Mouse (Mus musculus): ENCODE measurements around the gene Mtmr10. TPM values are rescaled to one million over a fixed set of nuclear protein-coding genes. Genes with fewer than 3 reads are reported as not detected.

The Mtmr10 gene
- polyA plus RNA-seq, 1 experiment from 2014 or later: 17.7 TPM

DNA sequence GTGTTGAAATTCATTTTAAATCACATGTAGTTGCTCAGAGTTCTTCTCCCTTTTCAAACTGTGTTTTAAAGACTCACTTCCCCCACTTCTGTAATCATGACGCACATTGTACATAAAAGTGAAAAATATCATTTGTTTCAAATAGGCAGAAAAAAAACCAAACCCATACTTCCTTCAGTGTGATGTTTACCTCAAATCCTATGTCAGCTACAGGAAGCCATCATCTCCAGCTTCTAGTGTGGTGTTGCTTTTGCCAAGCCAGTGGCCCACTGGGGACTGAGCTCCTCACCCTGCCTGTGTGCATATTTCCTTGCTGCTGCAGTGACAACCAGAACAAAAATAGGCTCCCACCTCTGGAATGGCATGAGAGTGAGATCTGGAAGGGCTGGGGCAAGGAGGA, 39.1 kb upstream of the Mtmr10 start:
- Histone ChIP-seq H3K27me3 (ENCODE audit: control insufficient read depth, insufficient read depth, low read length) (no peaks in the 10 kb centered on the region), H3K9ac (ENCODE audit: low read length) (no peak overlapping the region), H3K36me3 (ENCODE audit: control insufficient read depth, insufficient read depth, low read length) (no peaks in the 10 kb centered on the region), H3K4me1 (ENCODE audit: control insufficient read depth, insufficient read depth, low read length) (0 out of 2 replicates have a peak, but pooled peaks cover 2% of the 10 kb centered on the region), H3K4me3 (ENCODE audit: low read depth, low read length) (no peak overlapping the region), H3K4me2 (no peak overlapping the region), H3K9me3 (ENCODE audit: control insufficient read depth, low read length) (no peaks in the 10 kb centered on the region), H3K27ac (ENCODE audit: low read depth, low read length) (no peak overlapping the region)
- ATAC-seq (ENCODE audit: low FRiP score) (no peak), DNase-seq (ENCODE audit: low spot score, missing footprints) (no peak)
- WGBS: 95% methylated on average over 1 of the region's 1 CpGs

DNA sequence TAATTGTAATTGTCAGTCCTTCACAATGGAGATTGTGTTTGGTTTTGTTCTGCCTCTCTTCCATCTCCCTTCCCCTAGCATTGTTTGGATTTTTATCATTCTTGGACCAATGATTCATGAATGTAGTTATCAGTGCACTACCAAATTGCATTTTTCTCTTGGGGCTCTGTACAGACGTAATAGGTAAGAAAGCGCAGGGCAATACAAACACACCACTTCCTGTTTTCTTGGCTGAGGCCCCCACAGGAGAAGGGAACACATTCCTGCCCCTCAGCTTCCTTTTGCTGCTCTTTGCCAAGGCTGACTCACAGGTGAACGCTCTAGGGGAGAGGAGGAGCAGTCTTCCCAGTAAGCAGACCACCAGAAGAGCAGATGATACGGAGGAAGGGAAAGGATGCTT, 37.7 kb upstream of the Mtmr10 start:
- Histone ChIP-seq H3K27ac (ENCODE audit: low read depth, low read length) (no peak overlapping the region), H3K9me3 (ENCODE audit: control insufficient read depth, low read length) (no peaks in the 10 kb centered on the region), H3K4me1 (ENCODE audit: control insufficient read depth, insufficient read depth, low read length) (0 out of 2 replicates have a peak, but pooled peaks cover 2% of the 10 kb centered on the region), H3K36me3 (ENCODE audit: control insufficient read depth, insufficient read depth, low read length) (no peaks in the 10 kb centered on the region), H3K9ac (ENCODE audit: low read length) (no peak overlapping the region), H3K4me3 (ENCODE audit: low read depth, low read length) (no peak overlapping the region), H3K27me3 (ENCODE audit: control insufficient read depth, insufficient read depth, low read length) (no peaks in the 10 kb centered on the region), H3K4me2 (no peak overlapping the region)
- DNase-seq (ENCODE audit: low spot score, missing footprints) (peak; percentile 47), ATAC-seq (ENCODE audit: low FRiP score) (no peak)
- WGBS: 76% methylated on average over 4 of the region's 4 CpGs

DNA sequence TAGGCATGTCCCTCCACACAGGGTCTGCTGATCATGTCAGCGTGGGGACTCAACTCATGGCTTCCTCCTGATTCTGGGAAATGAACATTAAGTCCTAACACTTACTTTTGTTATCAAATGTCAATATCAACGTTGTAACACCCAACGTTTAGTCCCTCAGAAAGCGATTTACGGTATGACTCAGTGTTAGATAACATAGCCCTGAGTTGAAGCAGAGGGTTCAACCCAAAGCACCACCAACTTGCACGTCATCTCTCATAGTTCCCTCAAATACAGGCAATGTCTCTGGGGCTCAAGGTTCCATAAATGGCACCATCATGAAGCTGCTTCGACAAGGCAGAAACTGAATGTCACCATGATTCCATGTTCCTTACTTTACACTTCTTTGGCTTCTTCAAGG, 37.0 kb upstream of the Mtmr10 start:
- Histone ChIP-seq H3K4me1 (ENCODE audit: control insufficient read depth, insufficient read depth, low read length) (0 out of 2 replicates have a peak, but pooled peaks cover 2% of the 10 kb centered on the region), H3K4me2 (no peak overlapping the region), H3K27me3 (ENCODE audit: control insufficient read depth, insufficient read depth, low read length) (no peaks in the 10 kb centered on the region), H3K9me3 (ENCODE audit: control insufficient read depth, low read length) (no peaks in the 10 kb centered on the region), H3K9ac (ENCODE audit: low read length) (no peak overlapping the region), H3K27ac (ENCODE audit: low read depth, low read length) (no peak overlapping the region), H3K4me3 (ENCODE audit: low read depth, low read length) (no peak overlapping the region), H3K36me3 (ENCODE audit: control insufficient read depth, insufficient read depth, low read length) (no peaks in the 10 kb centered on the region)
- WGBS: 90% methylated on average over 7 of the region's 7 CpGs
- no peak for ATAC-seq (ENCODE audit: low FRiP score)
- DNase-seq (ENCODE audit: low spot score, missing footprints): no peak

DNA sequence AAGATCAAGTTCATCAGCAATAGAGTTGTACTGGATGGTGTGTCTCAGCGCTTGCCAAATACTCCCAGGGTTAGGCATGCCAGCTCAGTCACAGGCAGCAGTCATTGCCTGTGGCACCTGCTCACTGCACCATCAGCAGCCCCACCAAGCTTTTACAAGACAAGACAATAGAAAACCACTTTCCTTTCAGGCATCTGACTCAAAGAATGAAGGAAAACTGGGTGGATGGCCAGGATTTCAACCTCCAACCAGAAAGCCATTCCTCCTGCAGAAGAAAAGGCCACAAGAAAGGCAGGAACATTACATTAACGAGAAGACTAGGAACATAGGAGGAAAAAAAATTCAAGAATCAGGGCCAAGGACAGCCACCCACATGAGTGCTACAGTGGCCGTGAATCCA, 33.7 kb upstream of the Mtmr10 start:
- no peak for ATAC-seq (ENCODE audit: low FRiP score)

DNA sequence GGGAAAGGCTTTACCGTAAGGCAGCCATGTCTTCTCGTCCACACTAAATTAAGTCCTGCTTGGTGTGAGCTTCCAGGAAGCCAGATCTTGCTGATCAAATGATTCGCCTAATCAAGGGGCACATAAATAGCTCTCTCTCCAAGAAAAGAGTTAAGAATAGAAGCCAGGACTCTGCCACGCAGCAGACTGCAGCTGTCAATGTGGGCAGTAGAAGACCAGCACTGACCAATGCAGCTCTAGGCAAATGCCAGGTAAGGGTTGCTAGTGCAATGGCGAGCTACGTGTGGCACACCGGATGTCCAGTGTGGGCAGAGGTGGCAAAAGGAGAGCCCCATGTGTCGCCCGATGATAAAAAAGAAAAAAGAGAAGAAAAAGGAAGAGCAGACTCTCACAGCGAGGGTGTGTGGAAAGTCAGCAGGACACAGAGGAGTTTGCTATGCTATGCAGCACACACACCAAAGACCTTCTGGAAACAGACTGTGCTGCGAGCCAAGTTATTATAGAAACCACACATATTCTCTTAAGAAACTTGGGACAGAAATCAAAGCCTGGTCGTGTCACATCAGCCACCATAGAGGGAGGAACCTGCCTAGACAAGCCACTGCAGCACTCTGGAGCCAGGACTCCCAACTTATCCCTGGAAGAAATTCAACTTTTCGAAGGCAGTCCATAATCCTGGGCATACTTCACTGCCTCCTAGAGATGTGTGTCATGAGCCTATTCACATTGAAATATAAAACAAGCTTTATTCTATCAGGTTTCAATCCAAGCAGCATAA, 21.8 kb upstream of the Mtmr10 start:
- DNase-seq (ENCODE audit: low spot score, missing footprints) (peak; percentile 77), ATAC-seq (ENCODE audit: low FRiP score) (no peak)
- H3K27me3 ChIP-seq (ENCODE audit: control insufficient read depth, insufficient read depth, low read length): peaks cover 4% of the 10 kb centered on the region; the same call in 1 of the 2 replicates
- no peaks in the 10 kb centered on the region for H3K4me1 ChIP-seq (ENCODE audit: control insufficient read depth, insufficient read depth, low read length)
- WGBS: 84% methylated on average over 13 of the region's 13 CpGs
- no peaks in the 10 kb centered on the region; the same call in 1 of the 2 replicates for H3K9me3 ChIP-seq (ENCODE audit: control insufficient read depth, low read length)
- H3K9ac ChIP-seq (ENCODE audit: low read length): no peak overlapping the region
- H3K4me3 ChIP-seq (ENCODE audit: low read depth, low read length): no peak overlapping the region
- H3K36me3 ChIP-seq (ENCODE audit: control insufficient read depth, insufficient read depth, low read length): no peaks in the 10 kb centered on the region
- no peak overlapping the region for H3K4me2 ChIP-seq
- no peak overlapping the region for H3K27ac ChIP-seq (ENCODE audit: low read depth, low read length)

More for the DNA sequence above, 33.7 kb upstream of the Mtmr10 start:
- Histone ChIP-seq H3K9me3 (ENCODE audit: control insufficient read depth, low read length) (no peaks in the 10 kb centered on the region), H3K36me3 (ENCODE audit: control insufficient read depth, insufficient read depth, low read length) (no peaks in the 10 kb centered on the region), H3K9ac (ENCODE audit: low read length) (no peak overlapping the region), H3K27me3 (ENCODE audit: control insufficient read depth, insufficient read depth, low read length) (no peaks in the 10 kb centered on the region), H3K4me2 (no peak overlapping the region), H3K27ac (ENCODE audit: low read depth, low read length) (no peak overlapping the region), H3K4me1 (ENCODE audit: control insufficient read depth, insufficient read depth, low read length) (no peaks in the 10 kb centered on the region), H3K4me3 (ENCODE audit: low read depth, low read length) (no peak overlapping the region)
- WGBS: 95% methylated on average over 3 of the region's 3 CpGs
- DNase-seq (ENCODE audit: low spot score, missing footprints): no peak

DNA sequence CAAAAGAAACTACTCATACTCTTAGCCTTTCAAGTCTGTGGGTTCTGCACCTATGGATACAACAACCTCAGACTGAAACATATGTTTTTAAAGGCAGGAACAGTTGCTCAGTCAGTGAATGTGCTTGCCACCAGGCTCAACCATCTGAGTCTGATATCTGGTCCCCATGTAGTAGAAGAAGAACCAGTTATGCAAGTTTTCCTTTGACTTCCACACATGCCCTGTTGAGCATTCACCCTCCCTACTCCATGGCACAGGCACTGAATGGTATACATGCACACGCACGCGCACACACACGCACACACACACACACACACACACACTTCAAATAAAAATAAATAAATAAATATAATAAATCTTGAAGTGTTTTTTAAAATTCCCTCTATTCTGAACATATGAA, 20.9 kb upstream of the Mtmr10 start:
- no peak overlapping the region for H3K9ac ChIP-seq (ENCODE audit: low read length)
- H3K4me3 ChIP-seq (ENCODE audit: low read depth, low read length): no peak overlapping the region
- peaks cover 4% of the 10 kb centered on the region; the same call in 1 of the 2 replicates for H3K27me3 ChIP-seq (ENCODE audit: control insufficient read depth, insufficient read depth, low read length)
- DNase-seq (ENCODE audit: low spot score, missing footprints): peak; percentile 31
- H3K9me3 ChIP-seq (ENCODE audit: control insufficient read depth, low read length): no peaks in the 10 kb centered on the region
- ATAC-seq (ENCODE audit: low FRiP score): no peak
- H3K27ac ChIP-seq (ENCODE audit: low read depth, low read length): no peak overlapping the region
- no peaks in the 10 kb centered on the region for H3K36me3 ChIP-seq (ENCODE audit: control insufficient read depth, insufficient read depth, low read length)
- WGBS: 96% methylated on average over 4 of the region's 4 CpGs
- no peaks in the 10 kb centered on the region for H3K4me1 ChIP-seq (ENCODE audit: control insufficient read depth, insufficient read depth, low read length)
- H3K4me2 ChIP-seq: no peak overlapping the region

DNA sequence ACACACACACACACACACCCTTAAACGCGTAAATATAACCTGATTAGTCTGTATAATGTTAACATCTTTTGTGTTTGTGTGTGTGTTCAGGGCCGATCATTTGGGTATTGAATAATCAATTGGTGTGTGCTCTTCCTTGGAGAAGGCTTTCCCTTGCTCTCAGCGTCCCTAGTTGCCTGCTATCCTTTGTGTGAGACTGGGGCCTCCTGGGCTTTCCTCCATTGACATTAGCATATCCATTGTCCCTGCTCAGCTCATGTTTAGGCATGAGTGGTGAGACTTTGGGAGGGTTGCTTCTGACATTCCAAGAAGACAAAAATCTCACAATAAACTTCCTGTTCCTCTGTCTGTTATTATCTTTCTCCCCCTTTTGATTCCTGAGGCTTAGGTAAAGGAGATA, 15.5 kb upstream of the Mtmr10 start:
- H3K9ac ChIP-seq (ENCODE audit: low read length): no peak overlapping the region
- peaks cover 8% of the 10 kb centered on the region; the same call in 1 of the 2 replicates for H3K4me1 ChIP-seq (ENCODE audit: control insufficient read depth, insufficient read depth, low read length)
- no peaks in the 10 kb centered on the region for H3K9me3 ChIP-seq (ENCODE audit: control insufficient read depth, low read length)
- ATAC-seq (ENCODE audit: low FRiP score) (peak; percentile 97), DNase-seq (ENCODE audit: low spot score, missing footprints) (peak; percentile 90)
- H3K27ac ChIP-seq (ENCODE audit: low read depth, low read length): peak overlapping the region; percentile 81
- 10% methylated on average over 4 of the region's 4 CpGs for WGBS
- peaks cover 4% of the 10 kb centered on the region; the same call in 1 of the 2 replicates for H3K27me3 ChIP-seq (ENCODE audit: control insufficient read depth, insufficient read depth, low read length)
- peak overlapping the region; percentile 10; the same call in 1 of the 2 replicates for H3K4me2 ChIP-seq
- H3K4me3 ChIP-seq (ENCODE audit: low read depth, low read length): no peak overlapping the region
- H3K36me3 ChIP-seq (ENCODE audit: control insufficient read depth, insufficient read depth, low read length): no peaks in the 10 kb centered on the region

DNA sequence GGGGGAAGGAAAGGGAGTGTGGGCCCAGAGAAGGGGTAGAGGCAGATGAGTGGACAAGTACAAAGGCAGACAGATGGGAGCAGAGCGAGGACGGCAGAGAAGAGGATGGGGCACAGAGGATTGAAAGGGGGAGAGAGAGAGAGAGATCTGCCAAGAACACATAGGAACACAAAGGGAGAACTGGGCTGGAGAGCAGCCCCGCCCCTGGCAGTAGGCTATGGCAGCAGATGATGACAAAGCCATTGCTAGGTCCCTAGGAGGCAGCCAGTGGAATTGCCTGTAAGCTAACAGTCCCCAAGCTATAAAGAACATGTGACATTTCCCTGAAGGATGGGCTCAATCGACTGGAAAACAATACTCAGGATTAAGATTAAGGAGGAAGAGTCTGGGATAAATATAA, 11.9 kb upstream of the Mtmr10 start:
- DNase-seq (ENCODE audit: low spot score, missing footprints) (peak; percentile 80), ATAC-seq (ENCODE audit: low FRiP score) (no peak)
- no peaks in the 10 kb centered on the region for H3K36me3 ChIP-seq (ENCODE audit: control insufficient read depth, insufficient read depth, low read length)
- peaks cover 8% of the 10 kb centered on the region; the same call in 1 of the 2 replicates for H3K4me1 ChIP-seq (ENCODE audit: control insufficient read depth, insufficient read depth, low read length)
- H3K27me3 ChIP-seq (ENCODE audit: control insufficient read depth, insufficient read depth, low read length): no peaks in the 10 kb centered on the region
- H3K4me2 ChIP-seq: no peak overlapping the region
- no peak overlapping the region for H3K4me3 ChIP-seq (ENCODE audit: low read depth, low read length)
- 56% methylated on average over 4 of the region's 4 CpGs for WGBS
- H3K9ac ChIP-seq (ENCODE audit: low read length): no peak overlapping the region
- H3K27ac ChIP-seq (ENCODE audit: low read depth, low read length): no peak overlapping the region
- H3K9me3 ChIP-seq (ENCODE audit: control insufficient read depth, low read length): no peaks in the 10 kb centered on the region

DNA sequence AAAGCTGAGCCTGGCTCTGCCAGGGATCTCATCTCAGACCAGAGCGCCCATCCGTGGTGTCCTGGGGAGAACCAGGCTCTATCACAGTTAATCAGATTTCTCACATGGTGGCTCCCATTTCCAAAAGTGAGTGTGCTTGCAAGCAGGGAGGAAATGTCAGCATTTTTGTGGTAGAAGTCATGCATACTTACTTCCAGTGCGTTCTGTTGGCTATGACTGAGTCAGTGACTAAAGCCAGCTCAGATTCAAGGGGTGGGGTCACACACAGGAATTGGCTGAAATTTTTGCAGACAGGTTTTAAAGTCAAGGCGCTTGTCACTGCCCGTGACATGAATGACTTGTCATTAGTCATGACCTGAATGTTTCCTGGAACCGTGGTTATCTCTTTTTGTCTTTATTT, 10.5 kb upstream of the Mtmr10 start:
- Histone ChIP-seq H3K4me2 (no peak overlapping the region), H3K36me3 (ENCODE audit: control insufficient read depth, insufficient read depth, low read length) (no peaks in the 10 kb centered on the region), H3K27me3 (ENCODE audit: control insufficient read depth, insufficient read depth, low read length) (no peaks in the 10 kb centered on the region), H3K9me3 (ENCODE audit: control insufficient read depth, low read length) (no peaks in the 10 kb centered on the region), H3K27ac (ENCODE audit: low read depth, low read length) (no peak overlapping the region), H3K4me1 (ENCODE audit: control insufficient read depth, insufficient read depth, low read length) (peaks cover 8% of the 10 kb centered on the region; the same call in 1 of the 2 replicates), H3K4me3 (ENCODE audit: low read depth, low read length) (no peak overlapping the region), H3K9ac (ENCODE audit: low read length) (no peak overlapping the region)
- ATAC-seq (ENCODE audit: low FRiP score) (no peak), DNase-seq (ENCODE audit: low spot score, missing footprints) (no peak)
- WGBS: 65% methylated on average over 6 of the region's 6 CpGs

All from midbrain, embryonic 11.5 days (tissue).